Mouse (Mus musculus): ENCODE results near the gene Atxn7l1. TPM values are rescaled to one million over a fixed set of nuclear protein-coding genes. Genes with fewer than 3 reads are reported as not detected.

Gene Atxn7l1
- total RNA-seq, 2 experiments from 2014 or later, result 61.4 to 62.9 TPM

- intact Hi-C loops (cut with DNase I), result no loop called here
- no peak for DNase-seq
These were observed 32.9 kb downstream of the Atxn7l1 start for GRCm38 (mm10) chr12:33180421-33180820.

- intact Hi-C loops (cut with DNase I), result no loop called here
- DNase-seq, result no peak
These were observed 34.4 kb downstream of the Atxn7l1 start for GRCm38 (mm10) chr12:33181875-33182274.

GRCm38 (mm10) chr12:33182428-33183137 lies 35.1 kb downstream of the Atxn7l1 start:
- intact Hi-C loops (cut with DNase I), result no loop called here

GRCm38 (mm10) chr12:33183138-33183627 lies 35.7 kb downstream of the Atxn7l1 start:
- intact Hi-C loops (cut with DNase I), result no loop called here
- no peak for DNase-seq

More at GRCm38 (mm10) chr12:33182428-33183137, 35.1 kb downstream of the Atxn7l1 start:
- DNase-seq, result no peak

GRCm38 (mm10) chr12:33184137-33184536 lies 36.6 kb downstream of the Atxn7l1 start:
- intact Hi-C loops (cut with DNase I), result no loop called here
- no peak for DNase-seq

- intact Hi-C loops (cut with DNase I), result no loop called here
- DNase-seq, result no peak
These were observed 37.6 kb downstream of the Atxn7l1 start for GRCm38 (mm10) chr12:33185046-33185445.

- intact Hi-C loops (cut with DNase I), result no loop called here
- no peak for DNase-seq
These were observed 38.8 kb downstream of the Atxn7l1 start for GRCm38 (mm10) chr12:33186331-33186730.

GRCm38 (mm10) chr12:33190133-33190532 lies 42.6 kb downstream of the Atxn7l1 start:
- intact Hi-C loops (cut with DNase I), result no loop called here
- no peak for DNase-seq

- intact Hi-C loops (cut with DNase I), result no loop called here
- no peak for DNase-seq
These were observed 43.1 kb downstream of the Atxn7l1 start for GRCm38 (mm10) chr12:33190633-33191032.

- DNase-seq, result no peak
- intact Hi-C loops (cut with DNase I), result no loop called here
These were observed 46.0 kb downstream of the Atxn7l1 start for GRCm38 (mm10) chr12:33193408-33193901.

GRCm38 (mm10) chr12:33195175-33195574 lies 47.7 kb downstream of the Atxn7l1 start:
- DNase-seq, result no peak
- intact Hi-C loops (cut with DNase I), result no loop called here

- intact Hi-C loops (cut with DNase I), result no loop called here
- peak; percentile 35 for DNase-seq
These were observed 49.8 kb downstream of the Atxn7l1 start for GRCm38 (mm10) chr12:33197287-33197686.

GRCm38 (mm10) chr12:33197746-33198145 lies 50.3 kb downstream of the Atxn7l1 start:
- DNase-seq, result peak; percentile 36
- intact Hi-C loops (cut with DNase I), result no loop called here

GRCm38 (mm10) chr12:33201068-33201467 lies 53.6 kb downstream of the Atxn7l1 start:
- intact Hi-C loops (cut with DNase I), result no loop called here
- no peak for DNase-seq

GRCm38 (mm10) chr12:33201491-33202210 lies 54.2 kb downstream of the Atxn7l1 start:
- no peak for DNase-seq
- intact Hi-C loops (cut with DNase I), result no loop called here

GRCm38 (mm10) chr12:33205255-33205654 lies 57.8 kb downstream of the Atxn7l1 start:
- intact Hi-C loops (cut with DNase I), result no loop called here
- no peak for DNase-seq

- no peak for DNase-seq
- intact Hi-C loops (cut with DNase I), result no loop called here
These were observed 58.8 kb downstream of the Atxn7l1 start for GRCm38 (mm10) chr12:33206300-33206699.

- no peak for DNase-seq
- intact Hi-C loops (cut with DNase I), result no loop called here
These were observed 63.4 kb downstream of the Atxn7l1 start for GRCm38 (mm10) chr12:33210856-33211255.

GRCm38 (mm10) chr12:33218215-33218859 lies 70.8 kb downstream of the Atxn7l1 start:
- intact Hi-C loops (cut with DNase I), result no loop called here
- DNase-seq, result no peak

- DNase-seq, result peak; percentile 59
- intact Hi-C loops (cut with DNase I), result no loop called here
These were observed 71.9 kb downstream of the Atxn7l1 start for GRCm38 (mm10) chr12:33219436-33219835.

- no peak for DNase-seq
- intact Hi-C loops (cut with DNase I), result no loop called here
These were observed 72.6 kb downstream of the Atxn7l1 start for GRCm38 (mm10) chr12:33220081-33220480.

All from left cerebral cortex, postnatal 4 days (tissue).